Mouse (Mus musculus): Measurements from ENCODE around the gene Ankrd2. TPM values are rescaled to one million over a fixed set of nuclear protein-coding genes. Genes with fewer than 3 reads are reported as not detected.

The Ankrd2 gene
- polyA plus RNA-seq, 1 experiment from 2014 or later: 0.42 TPM

DNA sequence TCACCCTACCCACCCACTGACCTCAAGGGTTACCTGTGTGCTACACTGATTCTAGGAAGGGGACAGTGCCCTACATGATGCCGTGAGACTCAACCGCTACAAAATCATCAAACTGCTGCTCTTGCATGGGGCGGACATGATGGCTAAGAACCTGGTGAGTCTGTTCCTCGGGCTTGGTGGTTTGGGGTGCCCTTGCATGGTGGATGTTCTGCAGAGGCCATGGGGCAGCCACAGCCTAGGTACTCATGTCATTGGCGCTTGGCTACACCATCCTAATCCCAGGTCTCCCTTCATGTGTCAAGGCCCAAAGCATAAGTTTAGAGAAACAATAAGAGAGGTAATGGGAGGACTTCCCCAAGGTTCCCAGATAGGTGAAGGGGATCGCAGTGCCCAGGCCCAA, 8.2 kb downstream of the Ankrd2 start:
- 97% methylated on average over 6 of the region's 6 CpGs for WGBS
- H3K9ac ChIP-seq (ENCODE audit: low read depth, low read length): no peak overlapping the region

DNA sequence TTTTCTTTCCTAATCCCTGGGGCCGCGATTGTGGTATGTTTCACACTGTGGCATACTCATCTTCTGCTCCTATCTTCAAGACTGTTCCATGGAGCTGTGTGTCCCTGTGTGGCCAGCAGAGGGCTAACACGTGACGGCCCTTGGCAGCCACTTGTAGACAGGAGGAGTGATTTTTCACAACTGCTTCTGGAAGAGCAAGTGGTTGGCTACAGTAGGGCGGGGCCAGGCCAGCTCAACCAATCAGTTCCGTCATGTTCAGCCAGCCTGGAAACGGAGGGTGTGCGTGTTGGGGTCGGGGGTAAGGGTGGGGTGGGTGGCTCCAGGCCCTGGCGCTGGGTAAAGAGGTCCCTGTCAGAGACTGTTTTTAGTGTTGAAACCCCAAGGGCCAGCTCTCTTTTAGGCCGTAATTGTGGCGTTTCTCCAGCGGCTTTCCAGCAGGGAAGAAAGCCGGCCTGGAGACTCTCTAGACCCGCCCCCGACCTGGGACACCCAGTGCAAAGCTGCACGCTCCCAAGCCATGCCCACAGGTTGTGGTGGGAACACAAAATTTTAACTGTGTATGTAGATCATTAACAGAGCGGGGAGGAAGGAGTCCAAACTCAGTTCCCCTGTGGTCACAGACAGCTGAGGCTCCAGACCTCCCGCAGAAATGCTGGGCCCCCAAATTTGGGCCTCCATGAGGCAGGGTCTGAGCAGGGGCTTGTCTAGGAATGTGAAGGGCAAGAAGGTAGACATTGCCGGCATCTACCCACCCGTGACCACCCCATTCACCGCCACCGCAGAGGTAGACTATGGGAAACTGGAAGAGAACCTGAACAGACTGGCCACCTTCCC, 9.7 kb downstream of the Ankrd2 start, which contains the start of gene Hoga1:
Gene Hoga1 (plus strand): TSS at position 342 of the 834 bp plus-strand sequence.
- H3K27ac ChIP-seq (ENCODE audit: low read depth, low read length): no peak within 1 kb of the TSS
- peak within 1 kb of the TSS; percentile 39 for H3K4me3 ChIP-seq (ENCODE audit: low read depth, low read length)
- peak; percentile 92 for ATAC-seq
- peak; percentile 96 for TF ChIP-seq CTCF (IDR thresholded peaks at IDR 0.05; ENCODE audit: low read depth)
- H3K9ac ChIP-seq (ENCODE audit: low read depth, low read length): peak within 1 kb of the TSS; percentile 44; the same call in 1 of the 2 replicates
- H3K9me3 ChIP-seq (ENCODE audit: control insufficient read depth): no peaks in the 10 kb centered on the region
- 0 out of 2 replicates have a peak, but pooled peaks cover 6% of the 10 kb centered on the region for H3K4me1 ChIP-seq (replicated peaks; ENCODE audit: control insufficient read depth, insufficient read depth, low read length)
- no peaks in the 10 kb centered on the region for H3K27me3 ChIP-seq (replicated peaks; ENCODE audit: control insufficient read depth, insufficient read depth, low read length)
- H3K36me3 ChIP-seq (ENCODE audit: control insufficient read depth, insufficient read depth): no peaks in the 10 kb centered on the region
- peak within 1 kb of the TSS; percentile 67 for H3K4me2 ChIP-seq (replicated peaks; ENCODE audit: low read depth)
- WGBS: 20% methylated on average over 23 of the region's 23 CpGs

More for the DNA sequence above, 8.2 kb downstream of the Ankrd2 start:
- Histone ChIP-seq H3K9me3 (ENCODE audit: control insufficient read depth) (no peaks in the 10 kb centered on the region), H3K27me3 (replicated peaks; ENCODE audit: control insufficient read depth, insufficient read depth, low read length) (no peaks in the 10 kb centered on the region), H3K36me3 (ENCODE audit: control insufficient read depth, insufficient read depth) (no peaks in the 10 kb centered on the region), H3K4me3 (ENCODE audit: low read depth, low read length) (no peak overlapping the region), H3K4me2 (replicated peaks; ENCODE audit: low read depth) (no peak overlapping the region), H3K4me1 (replicated peaks; ENCODE audit: control insufficient read depth, insufficient read depth, low read length) (0 out of 2 replicates have a peak, but pooled peaks cover 6% of the 10 kb centered on the region), H3K27ac (ENCODE audit: low read depth, low read length) (no peak overlapping the region)
- TF ChIP-seq CTCF (IDR thresholded peaks at IDR 0.05; ENCODE audit: low read depth): no peak
- ATAC-seq: no peak

DNA sequence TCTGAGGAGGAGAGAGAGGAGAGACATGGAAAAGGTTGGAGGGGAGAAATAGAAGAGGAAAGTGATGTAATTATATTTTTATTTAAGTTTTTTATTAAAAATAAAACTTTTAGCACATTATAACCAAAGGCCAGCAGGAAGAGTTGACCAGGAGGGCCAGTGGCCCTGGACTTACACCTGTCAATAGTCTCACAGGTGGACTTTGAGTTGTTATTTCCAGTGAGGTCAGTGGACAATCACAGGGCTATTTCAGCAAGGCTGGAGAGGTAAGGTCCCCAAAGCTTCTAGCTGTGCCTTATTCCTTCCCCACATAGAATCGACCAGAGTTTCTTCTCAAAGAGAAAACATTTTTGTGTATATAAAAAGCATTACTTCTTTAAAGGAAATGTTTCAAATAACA, 14.5 kb downstream of the Ankrd2 start:
- no peaks in the 10 kb centered on the region for H3K27me3 ChIP-seq (replicated peaks; ENCODE audit: control insufficient read depth, insufficient read depth, low read length)
- TF ChIP-seq CTCF (IDR thresholded peaks at IDR 0.05; ENCODE audit: low read depth): no peak
- H3K4me3 ChIP-seq (ENCODE audit: low read depth, low read length): no peak overlapping the region
- H3K36me3 ChIP-seq (ENCODE audit: control insufficient read depth, insufficient read depth): no peaks in the 10 kb centered on the region
- H3K4me1 ChIP-seq (replicated peaks; ENCODE audit: control insufficient read depth, insufficient read depth, low read length): 0 out of 2 replicates have a peak, but pooled peaks cover 6% of the 10 kb centered on the region
- no peak overlapping the region for H3K9ac ChIP-seq (ENCODE audit: low read depth, low read length)
- H3K27ac ChIP-seq (ENCODE audit: low read depth, low read length): peak overlapping the region; percentile 35
- H3K4me2 ChIP-seq (replicated peaks; ENCODE audit: low read depth): no peak overlapping the region
- 0 out of 2 replicates have a peak, but pooled peaks have one; percentile 37 for ATAC-seq
- WGBS: 94% methylated on average over 1 of the region's 1 CpGs
- H3K9me3 ChIP-seq (ENCODE audit: control insufficient read depth): no peaks in the 10 kb centered on the region

DNA sequence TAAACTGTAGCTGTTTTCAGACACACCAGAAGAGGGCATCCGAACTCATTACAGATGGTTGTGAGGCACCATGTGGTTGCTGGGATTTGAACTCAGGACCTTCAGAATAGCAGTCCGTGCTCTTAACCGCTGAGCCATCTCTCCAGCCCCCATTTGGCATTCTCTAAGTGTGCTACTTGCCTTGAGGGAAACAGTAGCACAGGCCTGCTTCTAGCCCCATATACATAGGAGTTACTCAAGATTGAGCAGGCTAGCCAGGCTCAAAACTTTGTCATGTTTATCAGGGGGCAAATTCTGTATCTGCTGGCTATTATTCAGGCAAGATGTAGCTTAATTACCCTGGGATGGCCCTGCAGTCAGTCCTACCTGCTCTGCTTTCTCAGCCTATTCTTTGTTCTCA, 15.6 kb downstream of the Ankrd2 start:
- H3K9ac ChIP-seq (ENCODE audit: low read depth, low read length): no peak overlapping the region

DNA sequence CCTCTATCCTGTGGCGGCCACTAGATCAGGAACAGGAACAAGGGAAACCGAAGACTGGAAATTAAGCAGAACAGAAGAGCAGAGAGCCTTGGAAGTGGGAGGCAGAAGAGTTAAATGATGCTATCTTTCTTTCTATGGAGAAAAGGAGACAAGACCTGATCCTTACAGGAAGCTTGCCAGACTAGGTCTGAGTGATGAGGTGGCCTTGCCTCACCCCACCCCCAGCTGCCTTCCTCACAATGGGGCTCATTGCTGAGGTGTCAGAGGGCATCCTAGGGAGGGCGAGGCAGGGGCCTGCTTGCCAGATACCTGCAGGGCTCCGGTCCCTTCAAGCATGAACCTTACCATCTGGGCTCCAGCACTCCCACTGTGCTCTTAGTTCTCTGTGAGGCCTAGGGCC, 16.1 kb downstream of the Ankrd2 start, which contains the start of gene 4933411K16Rik:
Gene 4933411K16Rik (plus strand): TSS at position 301 of the 400 bp plus-strand sequence.
- no peak for TF ChIP-seq CTCF (IDR thresholded peaks at IDR 0.05; ENCODE audit: low read depth)
- Histone ChIP-seq H3K36me3 (ENCODE audit: control insufficient read depth, insufficient read depth) (no peaks in the 10 kb centered on the region), H3K4me2 (replicated peaks; ENCODE audit: low read depth) (no peak within 1 kb of the TSS), H3K9ac (ENCODE audit: low read depth, low read length) (no peak within 1 kb of the TSS), H3K27ac (ENCODE audit: low read depth, low read length) (0 out of 2 replicates have a peak within 1 kb of the TSS, but pooled peaks have one; percentile 35), H3K9me3 (ENCODE audit: control insufficient read depth) (no peaks in the 10 kb centered on the region), H3K27me3 (replicated peaks; ENCODE audit: control insufficient read depth, insufficient read depth, low read length) (no peaks in the 10 kb centered on the region), H3K4me3 (ENCODE audit: low read depth, low read length) (no peak within 1 kb of the TSS), H3K4me1 (replicated peaks; ENCODE audit: control insufficient read depth, insufficient read depth, low read length) (no peaks in the 10 kb centered on the region)
- WGBS: 74% methylated on average over 4 of the region's 4 CpGs
- no peak for ATAC-seq

More for the DNA sequence above, 15.6 kb downstream of the Ankrd2 start:
- Histone ChIP-seq H3K9me3 (ENCODE audit: control insufficient read depth) (no peaks in the 10 kb centered on the region), H3K36me3 (ENCODE audit: control insufficient read depth, insufficient read depth) (no peaks in the 10 kb centered on the region), H3K27me3 (replicated peaks; ENCODE audit: control insufficient read depth, insufficient read depth, low read length) (no peaks in the 10 kb centered on the region), H3K4me3 (ENCODE audit: low read depth, low read length) (no peak overlapping the region), H3K4me1 (replicated peaks; ENCODE audit: control insufficient read depth, insufficient read depth, low read length) (no peaks in the 10 kb centered on the region), H3K4me2 (replicated peaks; ENCODE audit: low read depth) (no peak overlapping the region), H3K27ac (ENCODE audit: low read depth, low read length) (no peak overlapping the region)
- no peak for TF ChIP-seq CTCF (IDR thresholded peaks at IDR 0.05; ENCODE audit: low read depth)
- ATAC-seq: no peak
- WGBS: 86% methylated on average over 3 of the region's 3 CpGs

DNA sequence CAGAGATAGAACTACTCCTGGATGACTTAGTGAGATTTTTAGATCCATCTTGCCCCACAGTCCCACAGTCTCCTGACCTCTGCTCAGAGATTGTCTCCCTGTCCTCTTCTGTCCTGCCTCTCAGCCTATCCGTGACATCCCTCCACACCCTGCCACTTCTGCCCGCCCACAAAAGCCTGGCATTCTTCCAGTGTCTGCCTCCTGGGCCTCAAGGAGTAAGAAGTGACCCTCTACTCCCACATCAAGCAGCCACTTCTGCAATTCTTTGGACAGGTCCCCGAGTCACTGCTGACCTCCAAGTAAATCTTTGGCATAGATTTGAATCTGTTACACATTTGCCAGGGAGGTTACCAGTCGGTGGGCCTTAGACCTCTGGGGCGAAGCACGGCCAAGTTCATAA, 18.5 kb downstream of the Ankrd2 start:
- Histone ChIP-seq H3K4me2 (replicated peaks; ENCODE audit: low read depth) (no peak overlapping the region), H3K27ac (ENCODE audit: low read depth, low read length) (no peak overlapping the region), H3K4me3 (ENCODE audit: low read depth, low read length) (no peak overlapping the region), H3K27me3 (replicated peaks; ENCODE audit: control insufficient read depth, insufficient read depth, low read length) (no peaks in the 10 kb centered on the region), H3K9me3 (ENCODE audit: control insufficient read depth) (no peaks in the 10 kb centered on the region), H3K4me1 (replicated peaks; ENCODE audit: control insufficient read depth, insufficient read depth, low read length) (no peaks in the 10 kb centered on the region), H3K9ac (ENCODE audit: low read depth, low read length) (no peak overlapping the region), H3K36me3 (ENCODE audit: control insufficient read depth, insufficient read depth) (no peaks in the 10 kb centered on the region)
- ATAC-seq: no peak
- 68% methylated on average over 6 of the region's 6 CpGs for WGBS
- TF ChIP-seq CTCF (IDR thresholded peaks at IDR 0.05; ENCODE audit: low read depth): no peak
